Mouse (Mus musculus) embryo, embryonic 11 days (tissue): ENCODE measurements around the gene Loxl4.

ENCODE experiments used
- DNase-seq: peaks from one replicate; pipeline ENCODE4 v3.0.0-alpha.2; 2015

Loxl4 gene

DNA sequence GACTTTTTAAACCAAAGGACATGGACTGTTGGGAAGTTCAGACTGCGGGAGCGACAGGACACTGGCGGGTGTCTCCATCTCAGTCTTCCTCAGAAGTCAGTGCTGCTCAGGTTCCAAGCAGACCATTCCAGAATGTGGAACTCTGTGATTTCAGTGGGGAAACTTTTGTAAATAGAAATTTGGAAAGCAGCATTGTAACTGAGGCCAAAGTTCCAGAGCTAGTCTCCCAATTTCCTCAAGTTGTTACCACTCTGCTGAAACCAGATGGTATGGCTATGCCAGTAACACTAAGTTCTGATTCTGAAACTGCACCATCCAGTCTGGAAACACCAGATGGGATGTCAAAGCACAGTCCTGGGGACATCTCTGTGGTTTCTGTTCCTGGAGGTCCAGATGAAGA lies 49.6 kb downstream of the Loxl4 start:
- no peak for DNase-seq

DNA sequence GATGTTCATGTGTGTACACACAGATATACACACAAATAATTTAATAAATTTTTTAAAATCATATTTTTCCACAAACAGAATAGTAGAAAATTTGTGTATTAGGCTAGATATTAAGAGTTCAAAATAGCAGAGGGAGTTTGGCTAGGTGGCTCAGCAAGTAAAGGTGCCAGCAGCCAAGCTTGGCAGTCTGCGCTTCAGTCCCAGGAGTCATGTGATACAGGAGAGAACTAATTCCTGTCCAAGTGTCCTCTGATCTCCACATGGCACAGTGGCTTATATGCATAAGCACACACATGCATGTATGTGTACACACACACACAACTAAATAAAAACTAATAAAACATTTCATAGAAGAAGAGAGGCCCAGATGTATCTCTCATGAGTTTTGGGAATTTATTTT lies 50.6 kb downstream of the Loxl4 start:
- no peak for DNase-seq

GRCm38 (mm10) chr19:42558701-42559100 lies 53.9 kb downstream of the Loxl4 start:
- no peak for DNase-seq
